Mouse (Mus musculus) testis, adult 2 months (tissue): ENCODE data around the gene Prpf31.

Experiments used
- CTCF ChIP-seq: fragments of 200-500 bp; IDR thresholded peaks from 2 replicates; pipeline ENCODE4 v1.5.1; 2012; ENCODE audit warnings: low read depth, mild to moderate bottlenecking, inconsistent platforms, low read length, moderate library complexity; ENCODE audit not compliant: control insufficient read depth, insufficient read depth, insufficient replicate concordance
- POLR2A ChIP-seq: fragments of 200-500 bp; IDR thresholded peaks from 2 replicates; pipeline ENCODE4 v1.6.1; 2012; ENCODE audit warnings: low read depth, mild to moderate bottlenecking, inconsistent platforms, low read length, moderate library complexity; ENCODE audit not compliant: control insufficient read depth

GRCm38 (mm10) chr7:3587292-3587691 is 42.5 kb upstream of the Prpf31 start:
- TF ChIP-seq CTCF, result no peak
- no peak for TF ChIP-seq POLR2A
